In the genomic region with DNA sequence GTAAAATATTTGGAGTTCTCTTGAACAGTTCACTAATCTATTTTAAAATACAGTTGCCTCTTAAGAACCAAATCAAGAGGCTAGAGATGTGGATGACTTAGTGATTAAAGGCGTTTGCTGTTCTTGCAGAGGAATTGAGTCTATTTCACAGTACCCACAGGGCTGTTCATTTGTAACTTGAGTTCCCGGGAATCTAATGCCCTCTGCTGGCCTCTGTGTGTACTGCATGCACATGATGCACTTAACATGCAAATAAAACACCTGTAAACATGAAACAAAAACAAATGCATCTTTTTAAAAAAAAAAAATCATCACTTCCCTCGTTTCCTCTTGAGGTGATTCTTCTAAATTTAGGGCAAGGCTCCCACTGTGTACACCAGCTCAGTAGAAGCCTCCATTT, we compare ENCODE assay signal across 8 mouse cellular contexts.
A peak's percentile ranks its signal among the peaks of the same experiment; 100 is the strongest.
DNase-seq lines count a peak whose midpoint lies in the region; ATAC-seq and TF ChIP-seq lines count a peak whose summit lies in the region.
"Had no signal": no experiment of that assay in that cellular context is flagged by ENCODE, and none has a peak within 500 bp of the region (broad histone marks: within the 10 kb centered on the region; RNA-seq: fewer than 3 reads in every experiment).

No protein-coding gene starts in this region.

- no peaks in the 10 kb centered on the region for H3K9me3 ChIP-seq in G1E (replicated peaks)
- H3K9me3 ChIP-seq: megakaryocyte, embryonic 14.5 days had no signal

- H3K4me3 ChIP-seq in G1E (ENCODE audit: low read depth, low read length): no peak overlapping the region
- H3K4me3 ChIP-seq: megakaryocyte, embryonic 14.5 days had no signal

- TF ChIP-seq POLR2A in brain, embryonic 14.5 days (IDR thresholded peaks at IDR 0.05; ENCODE audit: borderline replicate concordance, extremely low read depth, insufficient read depth, insufficient read length, poor library complexity, severe bottlenecking): no peak

- no peaks in the 10 kb centered on the region for H3K36me3 ChIP-seq in G1E (replicated peaks)

- no peaks in the 10 kb centered on the region for H3K4me1 ChIP-seq in G1E (ENCODE audit: insufficient read depth, low read depth, low read length)

- intact Hi-C loops in gastrocnemius, postnatal 14 days (cut with DNase I; ENCODE audit: low total_unique reads): loop anchor here (10.0 kb wide), 1 partner anchor 185 kb away; no protein-coding TSS in a partner anchor

- H3K27me3 ChIP-seq in G1E (ENCODE audit: insufficient read depth, low read length): peaks cover 13% of the 10 kb centered on the region

- 0 out of 2 replicates have a peak, but pooled peaks have one; percentile 52 for TF ChIP-seq CTCF in G1E (IDR thresholded peaks at IDR 0.05; ENCODE audit: low read depth, low read length)
- peak; percentile 70; the same call in 1 of the 2 replicates for TF ChIP-seq CTCF in brain, embryonic 14.5 days (IDR thresholded peaks at IDR 0.05; ENCODE audit: borderline replicate concordance, extremely low read depth, insufficient read depth, insufficient read length)

- DNase-seq in left cerebral cortex, adult 11 months (ENCODE audit: low spot score): peak; percentile 27
- DNase-seq in left cerebral cortex, adult 8-10 months (ENCODE audit: low spot score in 2 of 2): no peak
- no peak for DNase-seq in G1E (ENCODE audit: low spot score)
- peak; percentile 77 for DNase-seq in brain, embryonic 14.5 days (ENCODE audit: low read depth)
- peak; percentile 37 for DNase-seq in gastrocnemius, postnatal 14 days
- peak; percentile 72 for DNase-seq in lung, postnatal 10 days
- DNase-seq in testis, postnatal 14 days (ENCODE audit: low spot score): peak; percentile 26

- no peak for ATAC-seq in G1E (ENCODE audit: extremely low read depth, insufficient number of reproducible peaks, low FRiP score, poor library complexity, severe bottlenecking)

Comparison
In these comparisons a context has a peak if more than half of its experiments do, and no peak if none do; other contexts are left out.
1. DNase-seq: peak in left cerebral cortex, adult 11 months (single experiment), brain, embryonic 14.5 days (single experiment), gastrocnemius, postnatal 14 days (single experiment), lung, postnatal 10 days (single experiment) and testis, postnatal 14 days (single experiment); none in left cerebral cortex, adult 8-10 months (0 of 2) and G1E (single experiment).